Mouse (Mus musculus) frontal cortex, postnatal 36 days (tissue): ENCODE measurements at regions not wholly inside any gene's neighbourhood (a gene's known extent, or its start where the extent isn't known, plus 50 kb on each side); places are given as distances from the start of the nearest gene placed in this dataset.

ENCODE experiments used
- DNase-seq, 2 experiments: peaks; one replicate each; pipeline ENCODE4 v3.0.0; 2022; ENCODE audit warnings: low spot score in 2 of 2

DNA sequence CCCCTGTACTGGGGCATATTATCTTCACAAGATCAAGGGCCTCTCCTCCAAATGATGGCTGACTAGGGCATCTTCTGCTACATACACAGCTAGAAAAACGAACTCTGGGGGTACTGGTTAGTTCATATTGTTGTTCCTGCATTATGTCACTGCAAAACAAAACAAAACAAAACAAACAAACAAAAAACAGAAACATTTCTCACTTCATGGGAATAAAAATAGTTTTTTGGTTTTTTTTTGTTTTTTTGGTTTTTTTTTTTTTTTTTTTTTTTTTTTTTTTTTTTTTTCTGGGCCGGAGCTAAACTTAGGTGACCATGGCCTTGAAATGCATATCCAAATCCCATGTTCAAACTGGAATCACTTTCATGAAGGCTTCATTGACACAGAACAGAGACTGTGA, 1184.4 kb downstream of the Efna5 start:
- DNase-seq, result no peak

GRCm38 (mm10) chr17:61686325-61686724, 1194.8 kb downstream of the Efna5 start:
- DNase-seq, result no peak

GRCm38 (mm10) chr17:61684524-61684923, 1196.6 kb downstream of the Efna5 start:
- no peak for DNase-seq

- DNase-seq, result no peak
These were observed 1210.5 kb downstream of the Efna5 start for GRCm38 (mm10) chr17:61670651-61671050.

DNA sequence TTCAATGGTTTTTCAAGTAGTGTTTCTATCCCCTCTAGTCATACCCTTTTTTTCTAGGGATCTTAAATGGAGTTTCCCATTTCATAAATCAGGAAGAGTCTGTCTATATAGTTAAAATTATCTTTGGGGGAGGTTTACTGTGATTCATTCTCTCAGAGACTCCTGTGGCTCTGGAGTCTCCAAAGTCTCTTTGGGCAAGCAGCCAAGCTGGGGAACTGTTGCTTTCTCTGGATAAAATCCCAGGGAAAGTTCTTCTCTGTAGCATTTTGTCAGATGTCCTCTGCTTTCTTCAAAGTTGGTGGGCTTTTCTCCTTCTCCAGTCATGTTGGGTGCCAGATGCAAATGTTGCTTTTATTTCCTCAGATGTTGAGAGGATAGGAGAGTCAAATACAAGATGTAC, 1213.7 kb downstream of the Efna5 start:
- DNase-seq, result peak; percentile 69 to 79

- no peak for DNase-seq
These were observed 1216.2 kb downstream of the Efna5 start for GRCm38 (mm10) chr17:61664926-61665325.

GRCm38 (mm10) chr17:61647576-61647975, 1233.5 kb downstream of the Efna5 start:
- no peak for DNase-seq

DNA sequence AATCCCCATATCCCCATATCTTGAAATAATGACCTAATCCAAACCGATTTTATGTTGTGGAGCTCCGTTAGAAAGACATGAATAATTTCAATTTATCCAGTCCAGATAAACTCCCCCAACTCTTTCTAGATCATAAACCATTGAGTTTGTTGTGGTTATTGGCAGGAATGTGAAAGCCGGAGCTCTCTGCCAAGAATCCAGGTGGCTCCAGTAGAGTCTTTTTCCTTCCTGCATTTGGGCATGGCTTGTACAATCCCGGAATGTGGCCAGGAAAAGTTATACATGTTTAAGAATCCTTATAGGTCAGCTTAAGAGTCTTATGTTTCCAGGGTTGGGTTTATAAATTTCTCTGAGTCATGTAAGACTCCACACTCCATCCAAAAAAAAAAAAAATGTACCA, 1272.8 kb downstream of the Efna5 start:
- DNase-seq, result no peak

DNA sequence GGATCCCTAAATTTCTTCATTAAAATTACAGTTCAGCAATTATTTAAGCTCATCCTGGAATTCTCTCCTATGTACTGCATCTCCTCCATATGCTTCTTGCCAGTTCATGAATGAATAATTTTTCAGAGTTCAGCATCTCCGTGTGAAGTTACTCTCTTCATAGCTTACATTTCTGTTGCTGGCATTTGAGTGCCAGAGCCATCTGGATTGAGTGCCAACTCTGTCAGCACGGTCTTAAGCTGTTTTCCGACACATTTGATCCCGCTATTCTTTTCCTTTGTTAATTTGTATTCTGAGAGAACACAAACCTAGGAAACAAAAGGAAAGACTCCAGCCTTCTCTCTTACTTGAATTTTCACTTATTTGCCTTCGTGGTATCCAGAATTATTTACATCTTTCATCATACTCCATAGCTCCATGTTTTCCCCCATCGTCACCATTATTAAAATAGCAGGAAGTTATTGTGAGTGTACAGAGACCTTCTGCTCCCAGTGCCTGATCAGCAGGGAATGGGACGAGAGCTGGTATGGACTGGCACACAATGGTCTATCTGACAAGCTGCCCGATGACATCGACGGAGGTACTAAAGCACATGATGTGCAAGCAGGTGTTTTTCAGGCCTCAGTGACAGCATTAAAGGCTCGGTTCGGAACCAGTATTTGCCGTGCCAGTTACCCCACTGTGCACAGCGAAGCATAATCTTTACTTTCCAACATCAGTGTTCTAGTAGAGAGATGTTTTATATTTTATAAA, 1274.2 kb downstream of the Efna5 start:
- DNase-seq, result no peak

DNA sequence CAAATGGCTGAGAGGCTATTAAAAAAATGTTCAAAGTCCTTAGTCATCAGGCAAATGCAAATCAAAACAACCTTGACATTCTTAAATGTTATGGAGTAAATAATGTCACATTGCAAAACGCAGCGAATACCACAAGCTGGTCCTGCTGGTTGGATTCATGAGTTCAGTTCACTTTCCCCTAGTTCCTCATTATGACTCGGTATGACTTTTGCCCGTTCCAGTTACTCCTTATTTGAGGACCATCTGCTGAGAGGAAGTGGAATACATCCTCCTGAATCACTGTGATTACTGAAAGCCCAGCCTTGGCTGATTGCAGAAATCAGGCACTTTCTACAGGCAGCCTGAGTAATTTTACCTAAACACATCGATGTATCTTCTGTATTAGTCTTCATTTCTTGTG, 1276.9 kb downstream of the Efna5 start:
- DNase-seq, result no peak

DNA sequence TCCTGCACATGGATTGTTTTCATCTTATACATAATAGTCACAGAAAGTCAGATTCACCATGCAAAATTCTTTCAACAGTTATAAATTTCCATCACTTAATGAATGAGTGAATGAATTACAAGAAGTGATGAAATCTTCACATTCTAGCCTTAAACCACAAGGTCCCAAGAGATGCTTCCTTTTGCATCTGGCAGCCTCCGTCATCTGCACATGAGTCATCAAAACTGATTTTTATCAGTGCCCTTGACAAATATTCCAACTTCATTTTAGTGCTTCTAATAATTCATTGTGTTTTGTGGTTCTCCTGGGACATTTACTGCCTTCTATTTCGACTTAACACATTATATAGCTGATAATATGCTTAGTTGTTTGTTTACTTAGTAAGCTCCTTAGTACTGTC, 1291.9 kb downstream of the Efna5 start:
- DNase-seq, result no peak

GRCm38 (mm10) chr17:61578895-61579294, 1302.2 kb downstream of the Efna5 start:
- no peak for DNase-seq

DNA sequence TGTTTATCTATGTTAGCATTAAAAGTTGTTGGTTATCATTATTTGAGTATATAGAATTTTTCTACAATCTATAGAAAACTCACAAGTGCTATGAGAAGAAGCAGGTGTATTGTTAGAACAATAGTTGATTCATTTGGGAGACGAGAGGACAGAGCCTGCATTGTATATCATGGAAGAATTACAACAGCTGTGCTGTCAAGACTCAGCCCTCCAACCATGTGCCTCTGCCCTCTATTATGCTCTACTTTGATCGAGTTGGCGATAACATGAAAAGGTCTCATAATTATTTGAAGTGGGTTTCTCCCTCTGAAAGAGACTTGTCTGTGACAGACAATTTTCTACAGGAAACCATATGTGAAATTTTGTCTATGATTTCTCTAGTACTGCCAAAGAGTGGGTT, 1310.2 kb downstream of the Efna5 start:
- DNase-seq, result no peak
